Mouse (Mus musculus) spleen, adult 2 months (tissue): ENCODE results near the gene Mcpt4.

ENCODE experiments used
- CTCF ChIP-seq: fragments of 200-500 bp; IDR thresholded peaks from 2 replicates; pipeline ENCODE4 v1.5.1; 2011; ENCODE audit warnings: mild to moderate bottlenecking, inconsistent platforms; ENCODE audit not compliant: insufficient read depth, insufficient read length, insufficient replicate concordance; ENCODE audit errors: extremely low read depth
- POLR2A ChIP-seq: fragments of 200-500 bp; IDR thresholded peaks from 2 replicates; pipeline ENCODE4 v1.6.1; 2011; ENCODE audit warnings: low read depth, low read length, inconsistent platforms

DNA sequence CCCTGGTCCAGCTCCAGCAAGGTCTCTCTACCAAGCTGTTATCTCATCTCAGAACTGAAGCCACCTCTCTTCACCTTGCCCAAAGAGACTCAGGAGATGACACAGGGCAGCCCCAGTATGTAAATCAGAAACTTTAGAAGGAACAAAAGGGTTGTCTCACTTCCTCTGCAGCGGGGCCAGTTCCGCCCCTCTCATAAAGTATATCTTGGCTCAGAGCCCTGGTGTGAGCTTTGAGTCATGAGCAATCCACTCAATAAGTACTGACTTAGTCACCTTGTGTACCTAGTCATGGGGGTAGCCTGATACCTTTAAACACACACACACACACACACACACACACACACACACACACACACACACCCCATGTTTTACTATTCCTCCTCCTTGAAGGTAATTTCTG is 27.7 kb downstream of the Mcpt4 start:
- TF ChIP-seq POLR2A, result no peak
- no peak for TF ChIP-seq CTCF
